Comparison of ENCODE assay signal across 9 mouse cellular contexts in genomic region chr19:4214071-4214770, GRCm38 (mm10). TPM values are rescaled to one million over a fixed set of nuclear protein-coding genes. Genes with fewer than 3 reads are reported as not detected.
DNase-seq lines count a peak whose midpoint lies in the region; ATAC-seq and TF ChIP-seq lines count a peak whose summit lies in the region.
"Had no signal": no experiment of that assay in that cellular context is flagged by ENCODE, and none has a peak within 500 bp of the region (broad histone marks: within the 10 kb centered on the region; RNA-seq: fewer than 3 reads in every experiment).

Gene Clcf1, plus strand, starts transcription at chr19:4214238.
Gene AC109138.7, plus strand, starts transcription at chr19:4214357.

- intact Hi-C loops in gastrocnemius, adult 2 months (cut with DNase I): no loop called here

- peak within 1 kb of the TSS; percentile 98 for H3K9ac ChIP-seq in kidney, postnatal 0 days (ENCODE audit: low read depth, low read length)

- under 1% methylated on average over 48 of the region's 49 CpGs for WGBS in kidney, postnatal 0 days

- H3K36me3 ChIP-seq in kidney, postnatal 0 days (ENCODE audit: insufficient read depth, low read length): no peaks in the 10 kb centered on the region

- DNase-seq in gastrocnemius, adult 2 months: peak; percentile 62
- no peak for DNase-seq in gastrocnemius, adult 18-20 months (ENCODE audit: low spot score)
- peak; percentile 62 for DNase-seq in ZHBTc4 (ENCODE audit: low read depth, low spot score)
- DNase-seq in gastrocnemius, postnatal 25 days: peak; percentile 54
- peak; percentile 58 for DNase-seq in kidney, postnatal 0 days (ENCODE audit: low spot score)
- peak; percentile 77 to 83 for DNase-seq in lung, postnatal 4 days
- DNase-seq in spleen, postnatal 4 days (ENCODE audit: low spot score in 2 of 2): peak; percentile 70 to 81
- no peak for DNase-seq in cerebellum, postnatal 14 days

- peak within 1 kb of the TSS; percentile 95 for H3K4me2 ChIP-seq in kidney, postnatal 0 days (ENCODE audit: low read length)

- peak; percentile 58 for ATAC-seq in kidney, postnatal 0 days (replicated peaks; ENCODE audit: low FRiP score, low read depth)

- no peak for TF ChIP-seq CTCF in gastrocnemius, adult 2 months (IDR thresholded peaks at IDR 0.05)
- no peak for TF ChIP-seq CTCF in kidney, postnatal 0 days (IDR thresholded peaks at IDR 0.05; ENCODE audit: low read depth)

- peaks cover 31% of the 10 kb centered on the region for H3K4me1 ChIP-seq in kidney, postnatal 0 days (replicated peaks; ENCODE audit: insufficient read depth, low read length)

- no peaks in the 10 kb centered on the region for H3K27me3 ChIP-seq in kidney, postnatal 0 days (ENCODE audit: insufficient read depth, low read length)

- H3K27ac ChIP-seq in gastrocnemius, adult 2 months: peak within 1 kb of the TSS; percentile 80
- peak within 1 kb of the TSS; percentile 97 for H3K27ac ChIP-seq in kidney, postnatal 0 days

- peak within 1 kb of the TSS; percentile 89 for H3K4me3 ChIP-seq in gastrocnemius, adult 2 months
- H3K4me3 ChIP-seq in kidney, postnatal 0 days (replicated peaks; ENCODE audit: low read depth, low read length): peak within 1 kb of the TSS; percentile 91

- no peaks in the 10 kb centered on the region for H3K9me3 ChIP-seq in kidney, postnatal 0 days (replicated peaks; ENCODE audit: low read length)

RNA-seq across cellular contexts. Expression of gene Clcf1, which starts in this region (rescaled TPM):
- total RNA-seq in gastrocnemius, adult 2 months (2021): under 1 TPM; 0.38 to 0.89 TPM
- under 1 TPM; 0.34 to 0.47 TPM for total RNA-seq in gastrocnemius, adult 18-20 months (2021)
- under 1 TPM; 0.28 to 0.59 TPM for total RNA-seq in gastrocnemius, postnatal 25 days (2021)
- 6.5 and 6.7 TPM in 2 replicates for polyA plus RNA-seq in kidney, postnatal 0 days (2015; fragmentation: Nextera tagmentation; extraction: Ambion mirVana)

RNA-seq across cellular contexts. Expression of gene AC109138.7, which starts in this region (rescaled TPM):
- total RNA-seq in gastrocnemius, adult 2 months (2021): not detected
- total RNA-seq in gastrocnemius, adult 18-20 months (2021): not detected
- total RNA-seq in gastrocnemius, postnatal 25 days (2021): not detected
- polyA plus RNA-seq in kidney, postnatal 0 days (2015; fragmentation: Nextera tagmentation; extraction: Ambion mirVana): not detected in 2 replicates
- total RNA-seq: adrenal gland, adult 18-20 months had no signal

Comparison
In these comparisons a context has a peak if more than half of its experiments do, and no peak if none do; other contexts are left out.
1. Peak in DNase-seq, H3K4me3 ChIP-seq and H3K27ac ChIP-seq in gastrocnemius, adult 2 months; RNA of the genes that start here not detected or under 1 TPM.
2. Peak in DNase-seq in gastrocnemius, postnatal 25 days; RNA of the genes that start here not detected or under 1 TPM.
3. DNase-seq: peak in ZHBTc4 (single experiment), kidney, postnatal 0 days (single experiment), lung, postnatal 4 days (2 of 2) and spleen, postnatal 4 days (2 of 2); none in gastrocnemius, adult 18-20 months (single experiment) and cerebellum, postnatal 14 days (0 of 2).